Mouse (Mus musculus) yolk sac, embryonic 10.5 days (tissue): ENCODE data around the gene Vmn2r21.
"Not testable (repeated sequence)": the region's sequence is repeated elsewhere in the genome, so short reads cannot be mapped to it uniquely, and the experiment has no call there.

Source experiments
- DNase-seq: peaks from one replicate; pipeline ENCODE4 v3.0.0-alpha.2; 2017; ENCODE audit warnings: low spot score

Gene Vmn2r21

DNA sequence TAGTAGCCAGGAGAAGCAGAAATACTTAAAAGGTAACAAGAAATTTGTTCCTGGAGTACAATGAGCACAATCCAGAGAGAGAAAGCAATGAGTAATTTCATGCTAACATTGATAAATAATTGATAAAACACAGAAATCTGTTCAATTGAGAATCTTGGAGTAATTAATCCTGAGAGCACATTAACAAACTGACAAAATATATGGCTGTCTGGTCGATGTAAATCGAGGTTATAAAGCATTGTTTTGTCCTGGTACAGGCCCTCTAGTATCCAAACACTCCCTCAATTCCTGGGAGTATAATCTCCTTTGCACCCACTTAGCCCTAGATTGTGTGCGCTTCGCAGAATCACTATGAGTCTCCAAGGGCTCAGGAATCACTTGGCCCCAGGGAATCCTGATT, at the start of gene Vmn2r21:
Vmn2r21 (minus strand) TSS at position 101 of the 400 bp plus-strand sequence.
- not testable (repeated sequence) for DNase-seq

DNA sequence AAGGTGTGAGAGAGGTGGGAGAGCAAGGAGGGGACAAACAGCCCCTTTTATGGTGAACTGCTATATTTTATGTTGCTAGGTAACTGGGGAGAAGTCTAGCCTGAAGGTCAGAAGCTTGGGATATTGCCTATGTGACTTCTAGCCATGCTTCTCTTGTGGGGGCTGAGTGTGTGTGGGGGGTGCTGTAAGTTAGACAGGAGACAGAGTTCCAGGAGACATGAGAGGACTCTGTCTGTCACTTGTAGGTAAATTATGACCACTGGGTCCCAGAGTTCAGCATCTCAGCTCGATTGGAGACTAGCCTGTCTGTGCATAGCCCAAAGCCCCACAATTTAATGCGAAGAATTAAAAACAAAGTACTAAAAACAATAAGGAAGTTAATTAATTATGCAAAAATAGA, 41.5 kb upstream of the Vmn2r21 start:
- DNase-seq, result not testable (repeated sequence)

DNA sequence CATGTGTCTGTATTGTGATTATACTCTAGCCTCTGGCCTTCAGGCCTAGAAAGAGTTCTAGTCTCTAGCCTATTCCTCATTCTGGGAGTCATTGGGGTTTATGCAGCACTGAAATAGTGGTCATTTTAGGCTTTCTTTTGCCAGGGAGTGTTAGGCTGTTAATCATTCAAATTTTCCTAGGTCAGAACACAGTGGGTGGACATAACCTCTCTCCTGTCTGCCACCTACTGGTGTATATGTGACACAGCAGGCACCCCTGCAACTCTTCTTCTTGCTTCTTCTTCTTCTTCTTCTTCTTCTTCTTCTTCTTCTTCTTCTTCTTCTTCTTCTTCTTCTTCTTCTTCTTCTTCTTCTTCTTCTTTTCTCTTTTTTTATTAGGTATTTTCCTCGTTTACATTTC, 6.5 kb upstream of the Vmn2r21 start:
- DNase-seq, result not testable (repeated sequence)

DNA sequence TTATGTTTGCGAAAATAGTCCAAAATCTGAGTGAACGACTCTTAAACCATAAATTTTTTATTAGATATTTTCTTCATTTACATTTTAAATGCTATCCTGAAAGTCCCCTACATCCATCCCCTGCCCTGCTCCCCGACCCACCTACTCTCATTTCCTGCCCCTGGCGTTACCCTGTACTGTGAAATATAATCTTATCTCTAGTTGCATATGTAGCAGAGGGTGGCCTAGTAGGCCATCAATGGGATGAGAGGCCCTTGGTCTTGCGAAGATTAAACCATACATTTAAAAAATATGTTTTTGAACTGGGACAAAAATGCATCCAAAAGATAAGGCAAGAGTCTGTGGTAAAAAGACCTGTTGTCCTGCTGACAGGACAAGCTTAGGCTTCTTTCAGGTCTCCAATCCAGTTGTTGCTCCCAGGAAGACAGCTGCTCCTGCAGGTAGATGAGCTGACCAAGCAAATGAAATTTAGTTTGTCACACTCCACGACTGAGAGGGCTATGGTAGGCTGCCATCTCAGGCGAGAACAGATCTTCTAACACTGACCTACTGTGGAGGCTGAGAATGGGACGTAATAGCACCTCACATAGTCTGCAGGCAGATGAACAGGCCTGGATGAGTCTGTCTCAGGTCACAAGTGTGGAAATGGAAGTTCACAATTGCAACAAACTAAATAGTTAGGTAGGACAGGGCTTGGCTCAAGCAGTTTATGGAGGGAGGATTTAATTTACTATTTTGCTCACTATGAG, 10.8 kb downstream of the Vmn2r21 start:
- DNase-seq, result not testable (repeated sequence)

DNA sequence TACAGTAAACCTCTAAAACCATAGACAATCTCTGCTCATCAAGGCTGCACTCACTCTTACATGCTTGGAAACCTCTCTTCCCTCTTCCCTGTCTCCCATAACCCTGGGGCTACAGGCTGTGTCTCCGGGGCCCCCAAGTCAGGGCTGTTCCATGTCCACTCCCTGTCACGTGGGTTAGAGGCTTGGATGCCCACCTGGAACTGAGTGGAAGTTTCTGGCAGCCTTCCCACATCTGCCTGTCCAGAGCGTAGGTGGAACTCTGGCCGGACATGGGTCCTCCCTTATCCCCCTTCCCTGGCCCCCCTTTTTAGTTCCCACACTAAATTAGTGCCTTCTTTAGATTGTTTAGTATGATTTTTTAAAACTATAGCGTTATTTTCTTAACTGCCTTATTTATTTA, 60.2 kb downstream of the Vmn2r21 start:
- not testable (repeated sequence) for DNase-seq

DNA sequence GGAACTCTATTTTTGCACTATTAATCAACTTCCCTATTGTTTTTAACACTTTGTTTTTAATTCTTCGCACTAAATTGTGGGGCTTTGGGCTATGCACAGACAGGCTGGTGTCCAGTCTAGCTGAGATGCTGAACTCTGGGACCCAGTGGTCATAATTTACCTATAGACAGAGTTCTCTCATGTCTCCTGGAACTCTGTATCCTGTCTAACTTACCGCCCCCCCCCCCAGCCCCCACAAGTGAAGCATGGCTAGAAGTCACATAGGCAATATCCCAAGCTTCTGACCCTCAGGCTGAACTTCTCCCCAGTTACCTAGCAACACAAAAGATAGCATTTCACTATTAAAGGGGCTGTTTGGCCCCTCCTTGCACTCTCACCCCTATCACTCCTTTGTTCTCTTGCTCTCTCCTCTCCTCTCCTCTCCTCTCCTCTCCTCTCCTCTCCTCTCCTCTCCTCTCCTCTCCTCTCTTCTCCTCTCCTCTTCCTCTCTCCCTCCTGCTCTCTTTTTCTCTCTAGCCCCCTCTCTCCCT, 60.7 kb downstream of the Vmn2r21 start:
- not testable (repeated sequence) for DNase-seq

DNA sequence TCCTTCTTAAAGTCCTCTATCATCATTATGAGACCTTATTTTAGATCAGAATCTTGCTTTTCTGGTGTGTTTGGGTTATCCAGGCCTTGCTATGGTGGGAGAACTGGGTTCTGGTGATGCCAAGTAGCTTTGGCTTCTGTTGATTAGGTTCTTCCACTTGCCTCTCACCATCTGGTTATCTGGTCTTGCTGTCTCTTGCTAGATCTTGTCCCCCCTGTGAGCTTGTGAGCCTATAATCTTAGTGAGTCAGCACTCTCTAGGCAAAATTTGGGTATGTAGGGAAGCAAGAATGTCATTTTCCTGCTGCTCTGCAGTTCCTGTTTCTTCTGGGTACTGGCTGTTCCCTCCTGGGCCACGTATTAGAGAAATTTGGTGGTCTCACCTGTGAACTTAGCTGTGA, 64.6 kb downstream of the Vmn2r21 start:
- DNase-seq, result not testable (repeated sequence)
